In the genomic region with DNA sequence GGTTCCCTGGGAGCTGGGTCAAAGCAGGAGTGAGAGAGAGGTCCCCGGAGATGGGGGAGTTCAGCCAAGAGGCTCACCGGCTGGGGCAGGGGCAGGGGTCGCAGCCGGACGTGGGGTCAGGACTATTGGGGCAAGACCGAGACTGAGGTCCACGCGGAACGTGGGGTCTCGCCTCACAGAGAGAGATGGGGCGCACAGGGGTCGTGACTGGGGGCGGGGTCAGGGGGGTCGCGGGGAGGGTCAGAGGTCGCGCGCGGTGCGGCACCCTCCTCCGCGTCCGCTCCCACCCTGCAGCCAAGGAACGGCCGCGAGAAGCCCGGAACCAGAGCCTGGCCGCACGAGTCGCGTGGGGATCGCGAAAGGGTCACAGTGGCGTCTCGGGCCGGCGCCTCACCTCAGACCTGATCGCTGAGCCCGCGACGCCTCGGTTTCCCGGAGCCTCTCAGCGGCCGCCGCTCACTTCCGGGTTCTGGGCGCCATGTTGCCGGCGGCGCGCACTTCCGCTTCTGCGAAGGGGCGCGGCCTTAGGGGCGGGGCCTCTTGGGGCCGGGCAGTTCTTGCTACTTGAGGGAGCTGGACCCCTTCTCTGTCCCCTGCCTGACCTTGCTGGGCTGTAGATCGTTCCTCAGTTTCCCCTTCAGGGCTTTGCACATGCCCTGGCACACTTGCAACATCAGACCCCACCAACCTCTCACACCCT, we compare ENCODE assay signal across 8 mouse cellular contexts. TPM values are rescaled to one million over a fixed set of nuclear protein-coding genes. Genes with fewer than 3 reads are reported as not detected.
DNase-seq lines count a peak whose midpoint lies in the region; ATAC-seq and TF ChIP-seq lines count a peak whose summit lies in the region.

No protein-coding gene starts in this region.

- H3K27ac ChIP-seq in gastrocnemius, adult 2 months = peak overlapping the region; percentile 94
- H3K27ac ChIP-seq in hindbrain, postnatal 0 days = peak overlapping the region; percentile 69

- H3K4me1 ChIP-seq in hindbrain, postnatal 0 days (ENCODE audit: insufficient read depth, low read length) = peaks cover 6% of the 10 kb centered on the region

- intact Hi-C loops in gastrocnemius, adult 2 months (cut with DNase I) = no loop called here
- intact Hi-C loops in left cerebral cortex, postnatal 14 days (cut with DNase I) = no loop called here

- H3K4me2 ChIP-seq in hindbrain, postnatal 0 days (ENCODE audit: low read depth, low read length) = peak overlapping the region; percentile 100

- no peak for TF ChIP-seq CTCF in gastrocnemius, adult 2 months (IDR thresholded peaks at IDR 0.05)
- TF ChIP-seq CTCF in hindbrain, postnatal 0 days (IDR thresholded peaks at IDR 0.05; ENCODE audit: low read depth) = no peak

- peak; percentile 67 to 84 for DNase-seq in cerebellum, postnatal 4 days (ENCODE audit: low spot score in 2 of 2)
- DNase-seq in gastrocnemius, adult 2 months = peak; percentile 93
- peak; percentile 91 for DNase-seq in hindbrain, postnatal 0 days (ENCODE audit: low spot score)
- peak; percentile 61 to 82 for DNase-seq in left cerebral cortex, postnatal 14 days (ENCODE audit: low spot score in 2 of 2)
- peak; percentile 80 for DNase-seq in right cerebral cortex, postnatal 14 days
- peak; percentile 90 for DNase-seq in urinary bladder, postnatal 25 days (ENCODE audit: low spot score)

- WGBS in hindbrain, postnatal 0 days = under 1% methylated on average over 56 of the region's 59 CpGs

- peak; percentile 86 for ATAC-seq in activated CD4-positive, CD25-positive, alpha-beta regulatory T cell, adult 4 months
- ATAC-seq in hindbrain, postnatal 0 days = peak; percentile 91
- peak; percentile 84 for ATAC-seq in megakaryocyte-erythroid progenitor cell, adult 5-6 weeks (replicated peaks; ENCODE audit: low FRiP score, low TSS enrichment, poor library complexity, severe bottlenecking)

- H3K9ac ChIP-seq in hindbrain, postnatal 0 days (replicated peaks; ENCODE audit: low read length) = peak overlapping the region; percentile 91

- H3K9me3 ChIP-seq in hindbrain, postnatal 0 days (ENCODE audit: low read length) = no peaks in the 10 kb centered on the region

- no peaks in the 10 kb centered on the region for H3K36me3 ChIP-seq in hindbrain, postnatal 0 days (ENCODE audit: insufficient read depth, low read length)

- peak overlapping the region; percentile 95 for H3K4me3 ChIP-seq in gastrocnemius, adult 2 months
- peak overlapping the region; percentile 89 for H3K4me3 ChIP-seq in hindbrain, postnatal 0 days (ENCODE audit: low read length)

- no peaks in the 10 kb centered on the region for H3K27me3 ChIP-seq in hindbrain, postnatal 0 days (ENCODE audit: insufficient read depth, low read length)

RNA-seq across cellular contexts. Expression of a gene that starts 3.0 kb away (rescaled TPM):
- polyA plus RNA-seq in activated CD4-positive, CD25-positive, alpha-beta regulatory T cell, adult 4 months (2017; shearing (Covaris generic)) = 10 to 100 TPM; 26.8 to 32.5 TPM
- 1 to 10 TPM; 6.2 to 7.1 TPM for total RNA-seq in gastrocnemius, adult 2 months (2021)
- 22.8 and 23.7 TPM in 2 replicates for total RNA-seq in hindbrain, postnatal 0 days (2014; rRNA removed)
- polyA plus RNA-seq in hindbrain, postnatal 0 days (2015; fragmentation: Nextera tagmentation; extraction: Ambion mirVana) = 6.9 and 7.8 TPM in 2 replicates
- total RNA-seq in left cerebral cortex, postnatal 14 days (2021) = 10 to 100 TPM; 19.2 to 19.3 TPM
- 34.4 and 39.7 TPM in 2 replicates for total RNA-seq in megakaryocyte-erythroid progenitor cell, adult 5-6 weeks (2014; fragmentation: Nextera tagmentation)
- 12.1 and 12.9 TPM in 2 replicates for total RNA-seq in megakaryocyte-erythroid progenitor cell, adult 5-6 weeks (2017)

RNA-seq across cellular contexts. Expression of a gene that starts 13.2 kb away (rescaled TPM):
- polyA plus RNA-seq in activated CD4-positive, CD25-positive, alpha-beta regulatory T cell, adult 4 months (2017; shearing (Covaris generic)) = 10 to 100 TPM; 22.1 to 25.4 TPM
- 100 to 1,000 TPM; 144 to 153 TPM for total RNA-seq in gastrocnemius, adult 2 months (2021)
- total RNA-seq in hindbrain, postnatal 0 days (2014; rRNA removed) = 86.4 and 86.6 TPM in 2 replicates
- polyA plus RNA-seq in hindbrain, postnatal 0 days (2015; fragmentation: Nextera tagmentation; extraction: Ambion mirVana) = 13.9 and 15.0 TPM in 2 replicates
- 10 to 100 TPM; 86.2 to 90.8 TPM for total RNA-seq in left cerebral cortex, postnatal 14 days (2021)
- 152 and 213 TPM in 2 replicates for total RNA-seq in megakaryocyte-erythroid progenitor cell, adult 5-6 weeks (2014; fragmentation: Nextera tagmentation)
- 116 and 174 TPM in 2 replicates for total RNA-seq in megakaryocyte-erythroid progenitor cell, adult 5-6 weeks (2017)

RNA-seq across cellular contexts. Expression of a gene that starts 36.1 kb away (rescaled TPM):
- polyA plus RNA-seq in activated CD4-positive, CD25-positive, alpha-beta regulatory T cell, adult 4 months (2017; shearing (Covaris generic)) = 100 to 1,000 TPM; 338 to 428 TPM
- 100 to 1,000 TPM; 535 to 725 TPM for total RNA-seq in gastrocnemius, adult 2 months (2021)
- 273 and 303 TPM in 2 replicates for total RNA-seq in hindbrain, postnatal 0 days (2014; rRNA removed)
- 733 and 736 TPM in 2 replicates for polyA plus RNA-seq in hindbrain, postnatal 0 days (2015; fragmentation: Nextera tagmentation; extraction: Ambion mirVana)
- 100 to 1,000 TPM; 403 to 424 TPM for total RNA-seq in left cerebral cortex, postnatal 14 days (2021)
- total RNA-seq in megakaryocyte-erythroid progenitor cell, adult 5-6 weeks (2014; fragmentation: Nextera tagmentation) = 282 and 325 TPM in 2 replicates
- 29.3 and 49.3 TPM in 2 replicates for total RNA-seq in megakaryocyte-erythroid progenitor cell, adult 5-6 weeks (2017)

RNA-seq across cellular contexts. Expression of a gene that starts 38.3 kb away (rescaled TPM):
- under 1 TPM; 0.74 to 0.96 TPM for polyA plus RNA-seq in activated CD4-positive, CD25-positive, alpha-beta regulatory T cell, adult 4 months (2017; shearing (Covaris generic))
- 1 to 10 TPM; 1.8 to 2.3 TPM for total RNA-seq in gastrocnemius, adult 2 months (2021)
- 270 and 288 TPM in 2 replicates for total RNA-seq in hindbrain, postnatal 0 days (2014; rRNA removed)
- 95.5 and 106 TPM in 2 replicates for polyA plus RNA-seq in hindbrain, postnatal 0 days (2015; fragmentation: Nextera tagmentation; extraction: Ambion mirVana)
- total RNA-seq in left cerebral cortex, postnatal 14 days (2021) = 100 to 1,000 TPM; 437 to 473 TPM
- total RNA-seq in megakaryocyte-erythroid progenitor cell, adult 5-6 weeks (2014; fragmentation: Nextera tagmentation) = 5.2 and 10.5 TPM in 2 replicates
- total RNA-seq in megakaryocyte-erythroid progenitor cell, adult 5-6 weeks (2017) = 3.7 TPM in 1 of 2 replicates, not detected in the other

RNA-seq across cellular contexts. Expression of a gene that starts 45.7 kb away (rescaled TPM):
- polyA plus RNA-seq in activated CD4-positive, CD25-positive, alpha-beta regulatory T cell, adult 4 months (2017; shearing (Covaris generic)) = 1 to 10 TPM; 7.3 to 9.2 TPM
- total RNA-seq in gastrocnemius, adult 2 months (2021) = 10 to 100 TPM; 34.3 to 39.8 TPM
- total RNA-seq in hindbrain, postnatal 0 days (2014; rRNA removed) = 146 and 172 TPM in 2 replicates
- 14.7 and 15.8 TPM in 2 replicates for polyA plus RNA-seq in hindbrain, postnatal 0 days (2015; fragmentation: Nextera tagmentation; extraction: Ambion mirVana)
- total RNA-seq in left cerebral cortex, postnatal 14 days (2021) = 10 to 100 TPM; 94.0 to 96.3 TPM
- 30.9 and 34.0 TPM in 2 replicates for total RNA-seq in megakaryocyte-erythroid progenitor cell, adult 5-6 weeks (2014; fragmentation: Nextera tagmentation)
- total RNA-seq in megakaryocyte-erythroid progenitor cell, adult 5-6 weeks (2017) = 9.4 and 10.5 TPM in 2 replicates

Comparison
In these comparisons a context has a peak if more than half of its experiments do, and no peak if none do; other contexts are left out.
1. Peak in every context shown above with its lines: DNase-seq, ATAC-seq, H3K4me3 ChIP-seq and H3K27ac ChIP-seq.